ENCODE assay signal across 22 mouse cellular contexts in the genomic region with DNA sequence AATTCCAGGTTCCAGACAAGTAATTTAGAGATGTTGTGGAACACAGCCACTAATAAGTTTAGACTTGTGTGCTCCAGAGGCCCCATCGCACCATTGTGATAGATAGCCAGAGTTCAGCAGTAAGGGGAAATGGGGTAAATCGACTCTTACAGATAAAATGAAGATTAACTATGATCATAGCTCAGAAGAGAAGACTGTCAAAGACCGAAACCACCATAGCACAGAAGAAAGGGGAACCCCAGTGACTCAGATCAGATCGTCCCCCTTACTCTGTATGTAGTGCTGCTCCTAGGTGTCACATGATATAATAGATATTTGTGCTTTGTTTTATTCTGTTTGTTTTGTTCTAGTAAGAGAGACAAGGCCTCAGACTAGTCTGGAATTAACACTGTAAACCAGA. TPM values are rescaled to one million over a fixed set of nuclear protein-coding genes. Genes with fewer than 3 reads are reported as not detected.
DNase-seq lines count a peak whose midpoint lies in the region; ATAC-seq and TF ChIP-seq lines count a peak whose summit lies in the region.
"Had no signal": no experiment of that assay in that cellular context is flagged by ENCODE, and none has a peak within 500 bp of the region (broad histone marks: within the 10 kb centered on the region; RNA-seq: fewer than 3 reads in every experiment).

No protein-coding gene starts in this region.

- no peak for DNase-seq in spleen, adult 2 months (ENCODE audit: low read depth in 1 of 2, low spot score in 2 of 2)
- no peak for DNase-seq in spleen, adult 18-20 months
- DNase-seq in adrenal gland, postnatal 4 days (ENCODE audit: low spot score in 2 of 2): no peak
- no peak for DNase-seq in left cerebral cortex, adult 9 months (ENCODE audit: low spot score in 2 of 2)
- DNase-seq in cerebellum, adult 11 months: no peak
- DNase-seq in kidney, adult 2 months: no peak
- DNase-seq: adrenal gland, adult 2 months; cerebellum, adult 8-10 months; cerebellum, postnatal 36 days; gastrocnemius, postnatal 10 days; heart, adult 11 months; layer of hippocampus, adult 9-11 months; lung, postnatal 4 days had no signal

- H3K4me1 ChIP-seq in spleen, adult 2 months (ENCODE audit: control insufficient read depth, insufficient read depth, insufficient read length): peaks cover 10% of the 10 kb centered on the region; the same call in 1 of the 2 replicates
- peaks cover 18% of the 10 kb centered on the region for H3K4me1 ChIP-seq in bone marrow macrophage, adult 2 months (ENCODE audit: control insufficient read depth, insufficient read depth, low read length)
- H3K4me1 ChIP-seq in kidney, adult 2 months (ENCODE audit: control insufficient read depth, insufficient read depth, low read length): peaks cover 23% of the 10 kb centered on the region; the same call in 1 of the 2 replicates

- H3K4me3 ChIP-seq in spleen, adult 2 months (ENCODE audit: extremely low read depth, insufficient read depth, insufficient read length): no peak overlapping the region
- no peak overlapping the region for H3K4me3 ChIP-seq in bone marrow macrophage, adult 2 months (ENCODE audit: insufficient read depth, low read length)
- H3K4me3 ChIP-seq in kidney, adult 2 months (ENCODE audit: insufficient read depth, low read depth, low read length): no peak overlapping the region
- H3K4me3 ChIP-seq: forebrain, embryonic 15.5 days; kidney, embryonic 15.5 days; midbrain, embryonic 13.5 days; neural tube, embryonic 12.5 days had no signal

- H3K36me3 ChIP-seq in spleen, adult 2 months (ENCODE audit: control insufficient read depth, insufficient read depth, low read length): peaks cover 17% of the 10 kb centered on the region
- H3K36me3 ChIP-seq in kidney, adult 2 months (ENCODE audit: control insufficient read depth, insufficient read depth, low read length): peaks cover 10% of the 10 kb centered on the region

- TF ChIP-seq POLR2A in spleen, adult 2 months (IDR thresholded peaks at IDR 0.05; ENCODE audit: low read depth, low read length): no peak
- no peak for TF ChIP-seq POLR2A in bone marrow macrophage, adult 2 months (IDR thresholded peaks at IDR 0.05; ENCODE audit: borderline replicate concordance, low read depth, low read length)
- no peak for TF ChIP-seq POLR2A in kidney, adult 2 months (IDR thresholded peaks at IDR 0.05; ENCODE audit: low read depth, low read length)

- no peak for TF ChIP-seq CTCF in spleen, adult 2 months (IDR thresholded peaks at IDR 0.05; ENCODE audit: extremely low read depth, insufficient read depth, insufficient read length, insufficient replicate concordance)
- TF ChIP-seq CTCF in bone marrow macrophage, adult 2 months (IDR thresholded peaks at IDR 0.05; ENCODE audit: low read depth, low read length): no peak
- TF ChIP-seq CTCF in kidney, adult 2 months (conservative IDR thresholded peaks at IDR 0.05; ENCODE audit: insufficient read depth, insufficient read length, low read depth, low read length): no peak

- peak; percentile 75 for ATAC-seq in megakaryocyte, adult 5-6 weeks (ENCODE audit: poor library complexity, severe bottlenecking)
- ATAC-seq: forebrain, embryonic 15.5 days; hindbrain, embryonic 16.5 days; intestine, postnatal 0 days; midbrain, embryonic 13.5 days had no signal

- 39% methylated on average over 4 of the region's 4 CpGs for WGBS in spleen, adult 2 months
- WGBS in kidney, adult 2 months: 94% methylated on average over 4 of the region's 4 CpGs

- H3K27me3 ChIP-seq in spleen, adult 2 months (ENCODE audit: control insufficient read depth, insufficient read depth, low read length): no peaks in the 10 kb centered on the region
- no peaks in the 10 kb centered on the region for H3K27me3 ChIP-seq in kidney, adult 2 months (replicated peaks; ENCODE audit: control insufficient read depth, insufficient read depth, low read length)
- H3K27me3 ChIP-seq: forebrain, embryonic 15.5 days; kidney, embryonic 15.5 days; midbrain, embryonic 13.5 days; neural tube, embryonic 12.5 days had no signal

- peak overlapping the region; percentile 11; the same call in 1 of the 2 replicates for H3K27ac ChIP-seq in spleen, adult 2 months (ENCODE audit: insufficient read depth, low read length)
- H3K27ac ChIP-seq in bone marrow macrophage, adult 2 months (ENCODE audit: insufficient read depth, low read depth, low read length): peak overlapping the region; percentile 89
- H3K27ac ChIP-seq in kidney, adult 2 months (ENCODE audit: insufficient read depth, low read depth, low read length): no peak overlapping the region
- H3K27ac ChIP-seq: forebrain, embryonic 15.5 days; kidney, embryonic 15.5 days; liver, embryonic 14.5 days; midbrain, embryonic 13.5 days; neural tube, embryonic 12.5 days had no signal

RNA-seq across cellular contexts. Expression of a gene that starts 5.2 kb away (rescaled TPM):
- polyA plus RNA-seq in spleen, adult 2 months (2012; rRNA removed): 15.1 and 18.9 TPM in 2 replicates
- 19.5 and 20.9 TPM in 2 replicates for polyA plus RNA-seq in bone marrow macrophage, adult 2 months (2012; ENCODE audit: insufficient read depth, insufficient read length, missing spikeins)
- total RNA-seq in megakaryocyte, adult 5-6 weeks (2015): 35.5 and 36.0 TPM in 2 replicates
- total RNA-seq in megakaryocyte, adult 5-6 weeks (2017): 13.8 and 19.9 TPM in 2 replicates
- 10 to 100 TPM; 37.4 to 40.0 TPM for total RNA-seq in adrenal gland, postnatal 4 days (2021)
- polyA plus RNA-seq in kidney, adult 2 months (2012; rRNA removed): 8.1 and 10.0 TPM in 2 replicates

RNA-seq across cellular contexts. Expression of a gene that starts 57.0 kb away (rescaled TPM):
- 360 and 416 TPM in 2 replicates for polyA plus RNA-seq in spleen, adult 2 months (2012; rRNA removed)
- polyA plus RNA-seq in bone marrow macrophage, adult 2 months (2012; ENCODE audit: insufficient read depth, insufficient read length, missing spikeins): 949 and 998 TPM in 2 replicates
- 882 and 903 TPM in 2 replicates for total RNA-seq in megakaryocyte, adult 5-6 weeks (2015)
- total RNA-seq in megakaryocyte, adult 5-6 weeks (2017): 1,598 and 1,756 TPM in 2 replicates
- total RNA-seq in adrenal gland, postnatal 4 days (2021): 100 to 1,000 TPM; 864 to 879 TPM
- polyA plus RNA-seq in kidney, adult 2 months (2012; rRNA removed): 215 and 216 TPM in 2 replicates

RNA-seq across cellular contexts. Expression of a gene that starts 57.0 kb away (rescaled TPM):
- 12.6 TPM in 2 replicates for polyA plus RNA-seq in spleen, adult 2 months (2012; rRNA removed)
- polyA plus RNA-seq in bone marrow macrophage, adult 2 months (2012; ENCODE audit: insufficient read depth, insufficient read length, missing spikeins): 74.1 and 82.9 TPM in 2 replicates
- 91.8 and 101 TPM in 2 replicates for total RNA-seq in megakaryocyte, adult 5-6 weeks (2015)
- 87.4 and 108 TPM in 2 replicates for total RNA-seq in megakaryocyte, adult 5-6 weeks (2017)
- total RNA-seq in adrenal gland, postnatal 4 days (2021): 100 to 1,000 TPM; 207 to 213 TPM
- 116 and 163 TPM in 2 replicates for polyA plus RNA-seq in kidney, adult 2 months (2012; rRNA removed)
